Mouse (Mus musculus) embryonic fibroblast, embryonic 13.5 days (primary cell): ENCODE measurements around the gene Olfr1168.

ENCODE experiments used
- CTCF ChIP-seq: IDR thresholded peaks from 2 replicates; pipeline ENCODE4 v1.5.1; 2011; ENCODE audit warnings: mild to moderate bottlenecking, control low read depth, low read length, moderate library complexity, borderline replicate concordance; ENCODE audit not compliant: insufficient read depth
- POLR2A ChIP-seq: IDR thresholded peaks from 2 replicates; pipeline ENCODE4 v1.6.1; 2011; ENCODE audit warnings: low read depth, mild to moderate bottlenecking, control low read depth, low read length, moderate library complexity

GRCm38 (mm10) chr2:88220784-88221183, 39.1 kb downstream of the Olfr1168 start:
- TF ChIP-seq CTCF = no peak
- TF ChIP-seq POLR2A = no peak
